Mouse (Mus musculus) heart, embryonic 11.5 days (tissue): ENCODE measurements around the gene Tmem158. TPM values are rescaled to one million over a fixed set of nuclear protein-coding genes. Genes with fewer than 3 reads are reported as not detected.

Experiments
- ATAC-seq: fragments of 200-750 bp; cut with Nextera tagmentation; replicated peaks from 2 replicates; pipeline ENCODE4 v1.8.0; 2017; ENCODE audit warnings: moderate library complexity; ENCODE audit not compliant: insufficient number of reproducible peaks, low FRiP score, low TSS enrichment
- H3K27ac ChIP-seq: fragments of 300-500 bp; sonication (generic); 2 replicates; pipeline ENCODE4 v1.5.1; 2014; ENCODE audit warnings: mild to moderate bottlenecking, low read depth, low read length
- H3K27me3 ChIP-seq: fragments of 300-500 bp; sonication (generic); 2 replicates; pipeline ENCODE4 v1.6.1; 2014; ENCODE audit warnings: mild to moderate bottlenecking, low read length, mixed read lengths; ENCODE audit not compliant: control insufficient read depth, insufficient read depth
- H3K36me3 ChIP-seq: fragments of 300-500 bp; sonication (generic); 2 replicates; pipeline ENCODE4 v1.6.1; 2014; ENCODE audit warnings: mild to moderate bottlenecking, low read length, moderate library complexity, mixed read lengths; ENCODE audit not compliant: control insufficient read depth, insufficient read depth
- H3K4me1 ChIP-seq: fragments of 300-500 bp; sonication (generic); 2 replicates; pipeline ENCODE4 v1.6.1; 2014; ENCODE audit warnings: low read length; ENCODE audit not compliant: control insufficient read depth, insufficient read depth
- H3K4me2 ChIP-seq: fragments of 300-500 bp; sonication (generic); 2 replicates; pipeline ENCODE4 v1.6.1; 2014; ENCODE audit warnings: mild to moderate bottlenecking, moderate library complexity
- H3K4me3 ChIP-seq: fragments of 300-500 bp; sonication (generic); 2 replicates; pipeline ENCODE4 v1.5.1; 2014; ENCODE audit warnings: low read depth, low read length
- H3K9ac ChIP-seq: fragments of 300-500 bp; sonication (generic); 2 replicates; pipeline ENCODE4 v1.6.1; 2014; ENCODE audit warnings: mild to moderate bottlenecking, low read depth, low read length, moderate library complexity
- H3K9me3 ChIP-seq: fragments of 300-500 bp; sonication (generic); replicated peaks from 2 replicates; pipeline ENCODE4 v1.6.1; 2016; ENCODE audit warnings: low read length; ENCODE audit not compliant: control insufficient read depth
- WGBS: fragments of 180-500 bp; shearing (Covaris S2); extraction: QIAGEN DNeasy Blood & Tissue Kit; methylation state at CpG from one replicate; pipeline ENCODE4 v1.1.7; 2014; ENCODE audit not compliant: insufficient replicate concordance; 5-methylcytosine and 5-hydroxymethylcytosine counted together
- polyA plus RNA-seq: library from polyadenylated mRNA; unstranded; fragments of >200 nt; fragmentation: Nextera tagmentation; extraction: Ambion mirVana; gene quantifications from 2 replicates; pipeline ENCODE4 v1.2.1, GENCODE M21; 2014

The Tmem158 gene
- polyA plus RNA-seq = 2.2 and 2.3 TPM in 2 replicates

DNA sequence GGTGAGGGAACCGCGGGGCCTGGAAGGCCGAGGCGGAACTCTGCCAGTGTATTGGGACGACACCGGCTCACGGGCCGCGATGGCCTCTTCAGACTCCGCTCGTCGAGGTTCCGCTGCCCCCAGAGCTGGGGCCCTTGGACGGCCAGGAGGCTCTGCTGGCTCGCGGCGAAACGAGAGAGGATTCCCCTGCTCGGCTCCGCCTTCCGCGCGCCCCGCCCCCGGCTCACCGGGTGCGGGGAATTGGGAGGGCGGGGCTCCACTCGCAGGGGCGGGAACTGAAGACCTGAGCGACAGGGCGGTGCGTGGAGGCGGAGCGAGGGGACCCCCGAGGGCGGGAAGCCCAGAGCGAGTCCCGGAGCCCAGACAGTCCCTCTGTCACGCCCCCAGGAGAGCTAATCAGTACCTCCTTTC lies at the start of gene Tmem158:
Gene Tmem158 (minus strand): TSS at position 154 of the 411 bp plus-strand sequence.
- H3K27ac ChIP-seq = no peak within 1 kb of the TSS; the same call in 1 of the 2 replicates
- ATAC-seq = peak; percentile 85
- H3K4me2 ChIP-seq = peak within 1 kb of the TSS; percentile 100
- H3K27me3 ChIP-seq = peaks cover 25% of the 10 kb centered on the region
- peak within 1 kb of the TSS; percentile 69 for H3K4me3 ChIP-seq
- no peaks in the 10 kb centered on the region; the same call in 1 of the 2 replicates for H3K4me1 ChIP-seq
- no peaks in the 10 kb centered on the region for H3K36me3 ChIP-seq
- peak within 1 kb of the TSS; percentile 69 for H3K9ac ChIP-seq
- no peaks in the 10 kb centered on the region for H3K9me3 ChIP-seq
- WGBS = 0% methylated on average over 38 of the region's 40 CpGs

- WGBS = 47% methylated on average over 2 of the region's 2 CpGs
- Histone ChIP-seq H3K9me3 (no peaks in the 10 kb centered on the region), H3K4me1 (no peaks in the 10 kb centered on the region), H3K36me3 (no peaks in the 10 kb centered on the region), H3K4me2 (no peak overlapping the region), H3K27me3 (no peaks in the 10 kb centered on the region), H3K27ac (no peak overlapping the region), H3K4me3 (no peak overlapping the region), H3K9ac (no peak overlapping the region)
- ATAC-seq = no peak
Observed at GRCm38 (mm10) chr9:123309685-123310365, 49.3 kb upstream of the Tmem158 start.

DNA sequence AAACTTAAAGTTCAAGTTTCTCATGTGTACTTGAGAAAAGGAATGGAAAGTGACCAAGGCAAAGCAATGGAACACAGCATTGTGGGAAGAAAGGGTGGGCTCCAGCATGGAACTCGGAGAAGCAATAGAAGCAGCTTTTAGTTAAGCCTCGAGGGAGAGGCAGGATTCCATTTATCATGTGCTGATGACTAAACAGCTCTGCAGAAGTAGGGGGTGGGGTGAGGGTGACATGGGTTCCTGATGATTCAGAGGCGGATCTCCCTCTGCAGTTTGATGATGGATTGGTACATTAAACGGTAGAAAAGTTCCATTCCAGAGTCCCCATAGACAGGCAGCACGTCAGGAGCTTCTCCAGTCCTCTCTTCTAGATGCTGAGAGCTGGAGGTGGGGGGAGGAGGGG lies 48.5 kb upstream of the Tmem158 start:
- H3K9ac ChIP-seq = no peak overlapping the region
- H3K4me2 ChIP-seq = no peak overlapping the region
- ATAC-seq = no peak
- no peaks in the 10 kb centered on the region for H3K4me1 ChIP-seq
- no peaks in the 10 kb centered on the region for H3K9me3 ChIP-seq
- no peaks in the 10 kb centered on the region for H3K36me3 ChIP-seq
- 45% methylated on average over 5 of the region's 5 CpGs for WGBS
- no peak overlapping the region for H3K27ac ChIP-seq
- H3K27me3 ChIP-seq = no peaks in the 10 kb centered on the region
- no peak overlapping the region for H3K4me3 ChIP-seq

GRCm38 (mm10) chr9:123304917-123305316 lies 44.4 kb upstream of the Tmem158 start:
- H3K27me3 ChIP-seq = no peaks in the 10 kb centered on the region
- no peak overlapping the region for H3K4me3 ChIP-seq
- no peak overlapping the region for H3K9ac ChIP-seq
- H3K9me3 ChIP-seq = no peaks in the 10 kb centered on the region
- H3K4me1 ChIP-seq = no peaks in the 10 kb centered on the region
- H3K4me2 ChIP-seq = no peak overlapping the region
- no peaks in the 10 kb centered on the region for H3K36me3 ChIP-seq
- H3K27ac ChIP-seq = no peak overlapping the region
- 74% methylated on average over 8 of the region's 8 CpGs for WGBS
- ATAC-seq = no peak

- Histone ChIP-seq H3K9me3 (no peaks in the 10 kb centered on the region), H3K4me2 (no peak overlapping the region), H3K4me1 (no peaks in the 10 kb centered on the region), H3K27ac (no peak overlapping the region), H3K36me3 (no peaks in the 10 kb centered on the region), H3K9ac (no peak overlapping the region), H3K4me3 (no peak overlapping the region), H3K27me3 (no peaks in the 10 kb centered on the region)
- WGBS = 86% methylated on average over 7 of the region's 7 CpGs
- no peak for ATAC-seq
Observed at GRCm38 (mm10) chr9:123303952-123304351, 43.4 kb upstream of the Tmem158 start.

- no peaks in the 10 kb centered on the region for H3K27me3 ChIP-seq
- 84% methylated on average over 2 of the region's 2 CpGs for WGBS
Observed at GRCm38 (mm10) chr9:123302759-123303313, 42.3 kb upstream of the Tmem158 start.

GRCm38 (mm10) chr9:123297862-123298261 lies 37.3 kb upstream of the Tmem158 start:
- no peak overlapping the region for H3K4me2 ChIP-seq
- H3K36me3 ChIP-seq = no peaks in the 10 kb centered on the region
- no peak overlapping the region for H3K27ac ChIP-seq
- H3K4me3 ChIP-seq = no peak overlapping the region
- H3K4me1 ChIP-seq = no peaks in the 10 kb centered on the region
- 87% methylated on average over 7 of the region's 7 CpGs for WGBS
- H3K27me3 ChIP-seq = no peaks in the 10 kb centered on the region
- no peak for ATAC-seq
- no peak overlapping the region for H3K9ac ChIP-seq
- H3K9me3 ChIP-seq = no peaks in the 10 kb centered on the region

More at GRCm38 (mm10) chr9:123302759-123303313, 42.3 kb upstream of the Tmem158 start:
- Histone ChIP-seq H3K9me3 (no peaks in the 10 kb centered on the region), H3K9ac (no peak overlapping the region), H3K4me1 (no peaks in the 10 kb centered on the region), H3K4me3 (no peak overlapping the region), H3K36me3 (no peaks in the 10 kb centered on the region), H3K27ac (no peak overlapping the region), H3K4me2 (no peak overlapping the region)
- ATAC-seq = no peak

GRCm38 (mm10) chr9:123296229-123296628 lies 35.7 kb upstream of the Tmem158 start:
- no peak for ATAC-seq
- no peak overlapping the region for H3K4me2 ChIP-seq
- H3K9ac ChIP-seq = no peak overlapping the region
- no peak overlapping the region for H3K4me3 ChIP-seq
- H3K27ac ChIP-seq = no peak overlapping the region
- H3K9me3 ChIP-seq = no peaks in the 10 kb centered on the region
- no peaks in the 10 kb centered on the region for H3K36me3 ChIP-seq
- no peaks in the 10 kb centered on the region for H3K27me3 ChIP-seq
- no peaks in the 10 kb centered on the region for H3K4me1 ChIP-seq

GRCm38 (mm10) chr9:123294581-123294980 lies 34.0 kb upstream of the Tmem158 start:
- Histone ChIP-seq H3K9me3 (no peaks in the 10 kb centered on the region), H3K9ac (no peak overlapping the region), H3K4me2 (no peak overlapping the region), H3K27me3 (no peaks in the 10 kb centered on the region), H3K36me3 (no peaks in the 10 kb centered on the region), H3K4me1 (no peaks in the 10 kb centered on the region), H3K4me3 (no peak overlapping the region), H3K27ac (no peak overlapping the region)
- no peak for ATAC-seq
- WGBS = 67% methylated on average over 5 of the region's 5 CpGs
